Mouse (Mus musculus) G1E (cell line): ENCODE data around the gene Nlrx1.

Experiments
- CTCF ChIP-seq: IDR thresholded peaks from 2 replicates; pipeline ENCODE4 v1.5.1; 2012; ENCODE audit warnings: low read depth, low read length, inconsistent platforms, mixed read lengths
- GATA1 ChIP-seq: IDR thresholded peaks from 2 replicates; pipeline ENCODE4 v1.6.1; 2012; ENCODE audit warnings: borderline replicate concordance, low read length, inconsistent platforms, mixed read lengths
- GATA2 ChIP-seq: IDR thresholded peaks from 2 replicates; pipeline ENCODE4 v1.6.1; 2012; ENCODE audit warnings: low read depth, low read length, inconsistent platforms, borderline replicate concordance
- POLR2AphosphoS5 ChIP-seq: IDR thresholded peaks from 2 replicates; pipeline ENCODE4 v1.6.1; 2012; ENCODE audit warnings: low read depth, low read length, inconsistent platforms; ENCODE audit not compliant: insufficient replicate concordance
- TAL1 ChIP-seq: conservative IDR thresholded peaks from 2 replicates; pipeline ENCODE4 v1.6.1; 2012; ENCODE audit warnings: low read depth, low read length, inconsistent platforms, mixed read lengths

DNA sequence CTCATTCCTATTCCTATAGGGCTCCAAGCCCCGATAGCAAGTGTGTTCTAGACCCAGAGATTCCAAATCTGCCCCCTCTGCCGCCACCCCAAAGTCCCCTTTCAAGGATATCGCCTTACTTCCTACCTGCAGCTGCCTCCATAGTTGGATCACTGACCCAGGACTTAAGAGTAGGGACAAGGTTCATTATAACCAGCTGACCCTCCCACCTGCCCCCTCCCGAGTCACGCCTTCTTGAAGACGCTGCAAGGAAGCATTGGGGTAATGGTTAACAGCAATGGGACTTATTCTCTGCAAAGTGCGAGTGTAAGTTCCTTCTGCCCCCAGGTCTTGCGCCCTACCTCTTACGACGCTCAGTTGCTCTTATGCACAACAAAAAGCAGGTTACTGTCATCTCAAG lies 17.1 kb downstream of the Nlrx1 start, which contains the start of gene Pdzd3:
- TF ChIP-seq CTCF, result no peak
- TF ChIP-seq GATA1, result no peak
- TF ChIP-seq TAL1, result no peak
- TF ChIP-seq POLR2AphosphoS5, result no peak
- TF ChIP-seq GATA2, result no peak
